ENCODE assay signal across 10 mouse cellular contexts in genomic region chr3:131921161-131921560, GRCm38 (mm10).
DNase-seq lines count a peak whose midpoint lies in the region; ATAC-seq and TF ChIP-seq lines count a peak whose summit lies in the region.
"Had no signal": no experiment of that assay in that cellular context is flagged by ENCODE, and none has a peak within 500 bp of the region (broad histone marks: within the 10 kb centered on the region; RNA-seq: fewer than 3 reads in every experiment).

No protein-coding gene starts in this region.

- no peaks in the 10 kb centered on the region for H3K4me1 ChIP-seq in kidney, embryonic 14.5 days (ENCODE audit: control insufficient read depth, insufficient read depth, low read length)
- H3K4me1 ChIP-seq in embryonic fibroblast, embryonic 13.5 days (ENCODE audit: control insufficient read depth, insufficient read depth, low read length): no peaks in the 10 kb centered on the region
- 0 out of 2 replicates have a peak, but pooled peaks cover 2% of the 10 kb centered on the region for H3K4me1 ChIP-seq in forebrain, embryonic 13.5 days
- H3K4me1 ChIP-seq in forebrain, embryonic 14.5 days (ENCODE audit: control insufficient read depth, insufficient read depth, low read length): no peaks in the 10 kb centered on the region
- H3K4me1 ChIP-seq: midbrain, embryonic 15.5 days had no signal

- no peak overlapping the region for H3K4me3 ChIP-seq in kidney, embryonic 14.5 days (ENCODE audit: low read length)
- no peak overlapping the region for H3K4me3 ChIP-seq in embryonic fibroblast, embryonic 13.5 days (ENCODE audit: insufficient read depth, low read length)
- H3K4me3 ChIP-seq in forebrain, embryonic 13.5 days: no peak overlapping the region
- H3K4me3 ChIP-seq in forebrain, embryonic 14.5 days (ENCODE audit: low read depth, low read length): no peak overlapping the region
- H3K4me3 ChIP-seq: midbrain, embryonic 15.5 days had no signal

- no peak overlapping the region for H3K27ac ChIP-seq in kidney, embryonic 14.5 days (ENCODE audit: low read depth, low read length)
- H3K27ac ChIP-seq in embryonic fibroblast, embryonic 13.5 days (ENCODE audit: insufficient read depth, low read length): no peak overlapping the region
- no peak overlapping the region for H3K27ac ChIP-seq in forebrain, embryonic 13.5 days
- no peak overlapping the region for H3K27ac ChIP-seq in forebrain, embryonic 14.5 days (ENCODE audit: low read depth, low read length)
- H3K27ac ChIP-seq: midbrain, embryonic 15.5 days had no signal

- no peak for ATAC-seq in kidney, embryonic 14.5 days (ENCODE audit: low FRiP score, low TSS enrichment)
- no peak for ATAC-seq in forebrain, embryonic 13.5 days
- ATAC-seq in forebrain, embryonic 14.5 days: no peak
- ATAC-seq: midbrain, embryonic 15.5 days had no signal

- H3K4me2 ChIP-seq in kidney, embryonic 14.5 days (replicated peaks; ENCODE audit: low read depth, low read length): no peak overlapping the region
- no peak overlapping the region for H3K4me2 ChIP-seq in forebrain, embryonic 13.5 days
- no peak overlapping the region for H3K4me2 ChIP-seq in forebrain, embryonic 14.5 days (ENCODE audit: low read length)
- H3K4me2 ChIP-seq: midbrain, embryonic 15.5 days had no signal

- peak; percentile 19 to 72 for DNase-seq in adrenal gland, adult (ENCODE audit: inconsistent age in 2 of 2, low spot score in 1 of 2)
- DNase-seq in adrenal gland, adult 18-20 months (ENCODE audit: low spot score in 2 of 2): no peak
- DNase-seq in kidney, postnatal 10 days: peak; percentile 26
- peak; percentile 37 for DNase-seq in ES-CJ7 (ENCODE audit: low read depth, low spot score)
- DNase-seq in forebrain, embryonic 14.5 days (ENCODE audit: low spot score): no peak
- DNase-seq: B cell, adult 2 months had no signal

- H3K9ac ChIP-seq in kidney, embryonic 14.5 days (ENCODE audit: low read depth, low read length): no peak overlapping the region
- H3K9ac ChIP-seq in forebrain, embryonic 13.5 days: no peak overlapping the region
- no peak overlapping the region for H3K9ac ChIP-seq in forebrain, embryonic 14.5 days (ENCODE audit: low read length)
- H3K9ac ChIP-seq: midbrain, embryonic 15.5 days had no signal

- H3K36me3 ChIP-seq in kidney, embryonic 14.5 days (ENCODE audit: control insufficient read depth, insufficient read depth, low read length): no peaks in the 10 kb centered on the region
- H3K36me3 ChIP-seq in forebrain, embryonic 13.5 days (ENCODE audit: poor library complexity, severe bottlenecking): no peaks in the 10 kb centered on the region
- no peaks in the 10 kb centered on the region for H3K36me3 ChIP-seq in forebrain, embryonic 14.5 days (ENCODE audit: control insufficient read depth, insufficient read depth, low read length)
- H3K36me3 ChIP-seq: midbrain, embryonic 15.5 days had no signal

- WGBS in kidney, embryonic 14.5 days: 89% methylated on average over 6 of the region's 6 CpGs
- 84% methylated on average over 6 of the region's 6 CpGs for WGBS in forebrain, embryonic 13.5 days
- 86% methylated on average over 6 of the region's 6 CpGs for WGBS in forebrain, embryonic 14.5 days

- H3K9me3 ChIP-seq in kidney, embryonic 14.5 days (ENCODE audit: control insufficient read depth, low read length): no peaks in the 10 kb centered on the region
- no peaks in the 10 kb centered on the region for H3K9me3 ChIP-seq in forebrain, embryonic 13.5 days (replicated peaks)
- H3K9me3 ChIP-seq in forebrain, embryonic 14.5 days (replicated peaks; ENCODE audit: control insufficient read depth, low read length): no peaks in the 10 kb centered on the region
- H3K9me3 ChIP-seq: midbrain, embryonic 15.5 days had no signal

- TF ChIP-seq CTCF in embryonic fibroblast, embryonic 13.5 days (IDR thresholded peaks at IDR 0.05; ENCODE audit: borderline replicate concordance, insufficient read depth, low read length): peak; percentile 44; the same call in 1 of the 2 replicates

- no peaks in the 10 kb centered on the region for H3K27me3 ChIP-seq in kidney, embryonic 14.5 days (ENCODE audit: control insufficient read depth, insufficient read depth, low read length)
- no peaks in the 10 kb centered on the region for H3K27me3 ChIP-seq in forebrain, embryonic 13.5 days
- H3K27me3 ChIP-seq in forebrain, embryonic 14.5 days (replicated peaks; ENCODE audit: control insufficient read depth, insufficient read depth, low read length): no peaks in the 10 kb centered on the region
- H3K27me3 ChIP-seq: midbrain, embryonic 15.5 days had no signal

- TF ChIP-seq POLR2A in embryonic fibroblast, embryonic 13.5 days (IDR thresholded peaks at IDR 0.05; ENCODE audit: low read depth, low read length): no peak

Comparison
In these comparisons a context has a peak if more than half of its experiments do, and no peak if none do; other contexts are left out.
1. DNase-seq: peak in adrenal gland, adult (2 of 2), kidney, postnatal 10 days (single experiment) and ES-CJ7 (single experiment); none in adrenal gland, adult 18-20 months (0 of 2) and forebrain, embryonic 14.5 days (single experiment).